Mouse (Mus musculus): Measurements from ENCODE around the gene Olfr287.
A peak's percentile ranks its signal among the peaks of the same experiment; 100 is the strongest.

Olfr287 gene

DNA sequence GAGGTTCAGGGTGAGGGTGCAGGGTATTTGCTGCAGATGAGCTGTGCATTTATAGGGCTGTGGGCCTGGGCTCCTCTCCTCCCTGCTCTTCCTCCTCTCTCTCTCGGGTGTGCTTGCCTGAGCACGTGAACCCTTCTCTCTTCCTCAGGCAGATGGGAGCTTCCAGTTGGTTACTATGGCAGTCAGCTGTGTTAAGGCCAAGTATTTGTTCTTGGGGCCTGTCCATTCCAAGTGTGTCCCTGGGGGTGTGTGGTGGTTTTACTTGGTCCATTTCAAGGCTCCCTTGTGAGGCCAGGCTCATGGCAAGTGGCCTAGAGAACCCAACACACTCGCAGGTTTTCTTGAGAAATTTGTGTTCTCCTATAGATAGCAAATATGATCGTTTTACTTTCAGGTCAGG, at the start of gene Olfr287, which contains the start of gene Gm44579:
Olfr287 (minus strand) TSS at position 180 of the 400 bp plus-strand sequence.
Gm44579 (minus strand) TSS at position 101 of the 400 bp plus-strand sequence.
- DNase-seq (ENCODE audit: low read depth, low spot score): peak; percentile 4

GRCm38 (mm10) chr15:98257776-98258175, 36.9 kb upstream of the Olfr287 start:
- no peak for DNase-seq (ENCODE audit: low read depth, low spot score)

- no peak for DNase-seq (ENCODE audit: low read depth, low spot score)
These were observed 36.3 kb upstream of the Olfr287 start, which contains the start of gene H1fnt for GRCm38 (mm10) chr15:98257193-98257592. TSS of gene H1fnt (minus strand) at chr15:98257293.

GRCm38 (mm10) chr15:98256271-98256670, 35.4 kb upstream of the Olfr287 start:
- peak; percentile 49 for DNase-seq (ENCODE audit: low read depth, low spot score)

DNA sequence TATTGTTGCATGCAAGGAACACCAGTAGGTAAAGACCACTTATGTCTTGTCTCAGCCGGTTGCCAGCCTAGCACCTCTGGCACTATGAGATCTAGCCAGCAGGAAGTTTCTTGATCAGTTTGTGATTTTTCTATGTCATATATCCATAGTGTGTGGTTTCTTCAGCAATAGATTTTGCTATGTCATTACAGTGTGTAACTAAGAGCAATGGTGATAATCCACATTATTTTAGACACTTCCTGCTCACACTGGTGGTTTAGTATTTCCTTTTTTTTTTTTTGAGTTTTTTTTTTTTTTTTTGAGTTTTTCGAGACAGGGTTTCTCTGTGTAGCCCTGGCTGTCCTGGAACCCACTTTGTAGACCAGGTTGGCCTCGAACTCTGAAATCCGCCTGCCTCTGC, 14.6 kb upstream of the Olfr287 start:
- DNase-seq (ENCODE audit: low read depth, low spot score): no peak

DNA sequence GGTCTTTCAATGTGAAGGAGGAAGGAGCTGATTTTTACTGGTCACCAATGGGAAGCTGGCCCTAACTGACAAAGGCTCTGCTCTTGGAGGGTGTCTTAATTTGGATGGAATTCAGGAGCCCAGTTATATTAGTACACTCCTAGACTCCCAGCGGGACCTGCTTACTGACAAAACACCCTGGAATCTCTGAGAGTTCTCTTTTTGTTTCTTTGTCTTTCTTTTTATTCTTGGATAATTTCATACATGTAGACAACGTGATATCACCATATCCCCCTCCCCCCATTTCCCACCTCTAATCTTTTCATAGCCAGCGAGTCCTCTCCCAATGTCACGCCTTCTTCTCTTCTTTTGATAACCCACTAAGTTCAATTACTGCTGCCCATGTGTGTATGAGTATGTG, 13.5 kb upstream of the Olfr287 start, which contains the start of gene Olfr286:
Olfr286 (minus strand) TSS at position 101 of the 400 bp plus-strand sequence.
- no peak for DNase-seq (ENCODE audit: low read depth, low spot score)

DNA sequence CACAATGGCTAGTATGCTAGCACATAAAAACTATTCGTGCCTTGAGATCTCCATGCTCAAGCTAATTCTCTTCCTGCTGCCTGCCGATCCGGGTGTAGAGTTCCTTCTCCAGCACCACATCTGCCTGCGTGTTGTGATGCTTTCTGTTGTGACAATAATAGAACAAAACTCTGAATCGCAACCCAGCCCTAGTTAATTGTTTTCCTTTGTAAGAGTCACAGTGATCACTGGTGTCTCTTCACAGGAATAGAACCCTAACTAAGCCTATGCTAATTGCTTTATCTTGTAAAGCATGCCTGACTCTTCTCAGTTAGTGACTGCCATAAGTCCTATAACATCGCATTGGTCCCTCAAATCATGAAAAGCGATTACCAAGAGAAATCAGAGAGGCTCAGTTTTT, 5.2 kb upstream of the Olfr287 start:
- DNase-seq (ENCODE audit: low read depth, low spot score): peak; percentile 10

GRCm38 (mm10) chr15:98225610-98226009, 4.8 kb upstream of the Olfr287 start:
- no peak for DNase-seq (ENCODE audit: low read depth, low spot score)

- no peak for DNase-seq (ENCODE audit: low read depth, low spot score)
These were observed 1.5 kb upstream of the Olfr287 start for GRCm38 (mm10) chr15:98222377-98222776.

- DNase-seq (ENCODE audit: low read depth, low spot score): no peak
These were observed 6.7 kb downstream of the Olfr287 start for GRCm38 (mm10) chr15:98214130-98214529.

- DNase-seq (ENCODE audit: low read depth, low spot score): no peak
These were observed 7.5 kb downstream of the Olfr287 start for GRCm38 (mm10) chr15:98213336-98213870.

GRCm38 (mm10) chr15:98209676-98210075, 11.2 kb downstream of the Olfr287 start:
- DNase-seq (ENCODE audit: low read depth, low spot score): no peak

GRCm38 (mm10) chr15:98195442-98195841, 25.4 kb downstream of the Olfr287 start, which contains the start of gene Olfr288:
TSS of gene Olfr288 (minus strand) at chr15:98195542.
- DNase-seq (ENCODE audit: low read depth, low spot score): no peak

GRCm38 (mm10) chr15:98184456-98184855, 36.4 kb downstream of the Olfr287 start:
- no peak for DNase-seq (ENCODE audit: low read depth, low spot score)

DNA sequence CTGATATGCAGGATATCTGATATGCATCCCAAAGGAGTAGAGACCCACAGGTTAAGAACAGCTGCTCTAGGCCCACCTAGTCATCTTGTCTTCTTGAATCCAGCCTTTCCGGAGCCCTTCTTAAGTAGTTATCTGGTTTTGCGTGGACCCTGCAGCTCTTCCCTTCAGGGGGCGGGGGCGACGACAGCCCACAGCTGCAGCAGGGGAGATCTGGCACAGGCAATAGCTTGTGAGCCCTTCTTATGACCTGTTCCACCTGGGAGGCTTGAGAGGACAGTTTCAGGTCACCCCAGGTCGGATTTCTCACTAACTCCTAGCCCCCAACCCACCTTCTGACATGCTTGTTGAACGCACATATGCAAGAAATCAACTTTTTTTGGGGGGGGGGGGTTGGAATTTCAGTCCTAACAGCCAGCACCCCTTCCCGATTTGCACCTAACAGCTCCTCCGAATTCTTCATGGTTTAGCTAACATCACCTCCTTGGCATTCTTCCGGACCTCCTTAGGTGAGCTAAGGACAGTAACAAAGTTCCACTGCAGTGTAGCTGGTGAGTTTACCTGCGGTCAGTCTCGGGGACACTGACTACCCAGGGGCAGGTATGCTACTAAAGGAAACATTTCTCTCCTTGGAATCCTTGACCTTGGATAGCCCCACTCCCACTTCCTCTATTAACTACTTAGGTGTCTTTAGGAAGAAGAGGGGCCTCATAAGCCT, 38.8 kb downstream of the Olfr287 start:
- no peak for DNase-seq (ENCODE audit: low read depth, low spot score)

- DNase-seq (ENCODE audit: low read depth, low spot score): peak; percentile 99
These were observed 39.6 kb downstream of the Olfr287 start for GRCm38 (mm10) chr15:98181132-98181711.

DNA sequence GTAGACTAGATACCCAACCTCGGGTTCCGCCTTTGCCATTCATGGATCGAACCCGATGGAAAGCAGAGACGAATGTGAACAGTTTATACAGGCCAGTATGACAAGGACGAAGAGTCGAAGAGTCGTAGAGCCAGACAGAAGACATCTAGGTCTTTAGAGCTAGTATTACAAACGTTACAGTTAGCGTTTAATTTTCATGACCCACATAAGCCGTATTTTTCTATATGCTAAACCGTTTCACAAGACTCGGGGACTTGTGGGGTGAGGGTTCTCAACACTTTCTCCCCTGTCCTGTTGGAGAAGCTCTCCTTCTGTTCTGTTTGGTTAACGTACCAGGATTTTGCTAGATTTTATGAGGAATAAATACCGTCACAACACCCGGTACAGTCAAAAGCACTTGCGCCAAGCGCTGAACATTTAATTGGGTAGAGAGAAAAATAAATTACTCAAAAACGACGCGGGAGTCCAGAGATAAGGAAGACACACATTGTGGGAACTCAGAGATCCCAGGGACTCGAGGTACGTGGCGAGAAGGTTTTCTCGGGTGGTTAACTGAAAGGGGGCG, 40.2 kb downstream of the Olfr287 start:
- DNase-seq (ENCODE audit: low read depth, low spot score): no peak

DNA sequence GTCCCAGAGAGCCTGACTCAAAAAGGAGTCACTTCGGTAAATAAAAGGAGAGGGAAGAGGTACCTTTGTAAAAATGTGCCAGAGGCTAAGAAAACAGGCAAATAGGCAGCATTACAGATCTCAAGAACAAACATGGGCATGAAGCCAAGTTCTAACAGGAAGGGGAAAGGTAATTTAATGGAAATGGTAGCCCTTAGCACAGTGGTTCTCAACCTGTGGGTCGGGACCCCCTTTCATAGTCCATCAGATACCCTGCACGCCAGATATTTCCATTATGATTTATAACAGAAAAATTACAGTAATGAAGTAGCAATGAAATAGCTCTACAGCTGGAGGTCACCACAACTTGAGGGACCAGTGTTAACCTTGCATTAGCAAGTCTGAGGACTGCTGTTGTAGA, 43.5 kb downstream of the Olfr287 start:
- DNase-seq (ENCODE audit: low read depth, low spot score): no peak

GRCm38 (mm10) chr15:98173821-98174220, 47.0 kb downstream of the Olfr287 start:
- DNase-seq (ENCODE audit: low read depth, low spot score): peak; percentile 93

DNA sequence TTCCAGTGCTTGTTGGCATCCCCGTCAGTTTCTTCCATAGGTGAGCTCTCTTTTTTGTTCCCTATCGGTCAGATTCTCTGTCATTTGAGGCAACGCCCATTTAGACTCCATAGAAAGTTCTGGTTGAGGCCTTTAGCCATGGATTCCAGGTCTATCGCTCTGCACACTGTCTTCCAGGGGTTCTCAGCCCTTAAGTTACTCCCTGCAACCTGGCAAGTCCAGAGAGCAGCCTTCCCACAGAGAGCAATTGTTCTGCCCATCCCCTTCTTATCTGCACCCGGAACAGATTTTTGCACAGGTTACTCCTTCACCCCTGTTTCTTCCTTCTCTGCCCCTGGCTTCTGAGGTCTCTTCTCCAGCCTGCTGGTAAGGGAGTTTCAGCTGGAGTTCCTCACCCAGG, 48.7 kb downstream of the Olfr287 start:
- no peak for DNase-seq (ENCODE audit: low read depth, low spot score)

DNA sequence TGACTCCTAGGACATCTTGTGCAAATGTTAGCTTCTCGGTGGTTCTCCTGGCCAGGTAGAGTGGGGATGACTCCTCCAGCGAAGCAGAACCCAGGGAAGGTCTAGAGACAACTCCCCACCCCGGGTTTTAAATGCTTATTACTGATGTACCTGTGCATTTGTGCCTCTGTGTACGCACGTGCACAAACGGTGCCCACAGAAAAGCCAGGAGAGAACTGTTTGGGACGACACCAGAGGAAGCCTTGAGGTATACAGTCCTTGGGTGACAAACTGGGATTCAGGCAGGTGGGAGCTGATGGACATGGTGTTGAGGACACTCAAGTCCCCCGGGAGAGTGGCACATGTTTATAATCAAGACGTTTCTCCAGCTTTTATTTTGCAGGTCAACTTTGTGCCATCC, 49.9 kb downstream of the Olfr287 start:
- DNase-seq (ENCODE audit: low read depth, low spot score): no peak

- DNase-seq (ENCODE audit: low read depth, low spot score): peak; percentile 86
These were observed 50.5 kb downstream of the Olfr287 start for GRCm38 (mm10) chr15:98170365-98170764.

Measured in brain, adult 2 months (tissue).